Comparison of ENCODE assay signal across 8 mouse cellular contexts in genomic region chr11:94210191-94211086, GRCm38 (mm10). TPM values are rescaled to one million over a fixed set of nuclear protein-coding genes. Genes with fewer than 3 reads are reported as not detected.
DNase-seq lines count a peak whose midpoint lies in the region; ATAC-seq and TF ChIP-seq lines count a peak whose summit lies in the region.

No protein-coding gene starts in this region.

- peak overlapping the region; percentile 98 for H3K4me2 ChIP-seq in heart, embryonic 12.5 days
- H3K4me2 ChIP-seq in kidney, postnatal 0 days (ENCODE audit: low read length) = peak overlapping the region; percentile 81
- peak overlapping the region; percentile 99 for H3K4me2 ChIP-seq in liver, embryonic 11.5 days
- peak overlapping the region; percentile 94 for H3K4me2 ChIP-seq in stomach, embryonic 14.5 days (replicated peaks; ENCODE audit: low read depth, low read length)

- TF ChIP-seq CTCF in kidney, postnatal 0 days (IDR thresholded peaks at IDR 0.05; ENCODE audit: low read depth) = peak; percentile 9; the same call in 1 of the 2 replicates

- no peaks in the 10 kb centered on the region for H3K9me3 ChIP-seq in heart, embryonic 12.5 days (replicated peaks)
- H3K9me3 ChIP-seq in kidney, postnatal 0 days (replicated peaks; ENCODE audit: low read length) = no peaks in the 10 kb centered on the region
- no peaks in the 10 kb centered on the region for H3K9me3 ChIP-seq in liver, embryonic 11.5 days (ENCODE audit: control insufficient read depth, low read length)
- H3K9me3 ChIP-seq in stomach, embryonic 14.5 days (ENCODE audit: control insufficient read depth, low read depth, low read length) = no peaks in the 10 kb centered on the region

- DNase-seq in B cell, adult 2 months = peak; percentile 84 to 85
- peak; percentile 100 for DNase-seq in brain, adult 2 months (ENCODE audit: low read depth, low spot score)
- peak; percentile 96 for DNase-seq in kidney, postnatal 0 days (ENCODE audit: low spot score)
- peak; percentile 85 for DNase-seq in liver, embryonic 11.5 days (ENCODE audit: low spot score)
- peak; percentile 89 for DNase-seq in naive thymus-derived CD4-positive, alpha-beta T cell, adult 2 months (ENCODE audit: low read depth)

- H3K4me1 ChIP-seq in heart, embryonic 12.5 days (replicated peaks) = peaks cover 11% of the 10 kb centered on the region
- no peaks in the 10 kb centered on the region; the same call in 1 of the 2 replicates for H3K4me1 ChIP-seq in kidney, postnatal 0 days (replicated peaks; ENCODE audit: insufficient read depth, low read length)
- no peaks in the 10 kb centered on the region; the same call in 1 of the 2 replicates for H3K4me1 ChIP-seq in liver, embryonic 11.5 days (replicated peaks; ENCODE audit: control insufficient read depth, insufficient read depth, low read length)
- H3K4me1 ChIP-seq in stomach, embryonic 14.5 days (ENCODE audit: control insufficient read depth, insufficient read depth, low read length) = peaks cover 2% of the 10 kb centered on the region; the same call in 1 of the 2 replicates

- H3K4me3 ChIP-seq in heart, embryonic 12.5 days = peak overlapping the region; percentile 61
- peak overlapping the region; percentile 40 for H3K4me3 ChIP-seq in kidney, postnatal 0 days (replicated peaks; ENCODE audit: low read depth, low read length)
- peak overlapping the region; percentile 95 for H3K4me3 ChIP-seq in liver, embryonic 11.5 days (ENCODE audit: low read depth, low read length)
- H3K4me3 ChIP-seq in stomach, embryonic 14.5 days (ENCODE audit: low read depth, low read length) = peak overlapping the region; percentile 88

- H3K27ac ChIP-seq in heart, embryonic 12.5 days (ENCODE audit: poor library complexity, severe bottlenecking) = peak overlapping the region; percentile 99
- peak overlapping the region; percentile 95 for H3K27ac ChIP-seq in kidney, postnatal 0 days
- H3K27ac ChIP-seq in liver, embryonic 11.5 days (ENCODE audit: low read depth, low read length) = peak overlapping the region; percentile 99
- peak overlapping the region; percentile 98 for H3K27ac ChIP-seq in stomach, embryonic 14.5 days (ENCODE audit: low read length)

- H3K27me3 ChIP-seq in heart, embryonic 12.5 days (replicated peaks) = no peaks in the 10 kb centered on the region
- H3K27me3 ChIP-seq in kidney, postnatal 0 days (ENCODE audit: insufficient read depth, low read length) = no peaks in the 10 kb centered on the region
- no peaks in the 10 kb centered on the region for H3K27me3 ChIP-seq in liver, embryonic 11.5 days (replicated peaks; ENCODE audit: control insufficient read depth, insufficient read depth, low read length)
- H3K27me3 ChIP-seq in stomach, embryonic 14.5 days (ENCODE audit: control insufficient read depth, insufficient read depth, low read length) = no peaks in the 10 kb centered on the region

- under 1% methylated on average over 47 of the region's 56 CpGs for WGBS in heart, embryonic 12.5 days
- WGBS in kidney, postnatal 0 days = under 1% methylated on average over 49 of the region's 56 CpGs
- under 1% methylated on average over 53 of the region's 56 CpGs for WGBS in liver, embryonic 11.5 days
- under 1% methylated on average over 52 of the region's 56 CpGs for WGBS in stomach, embryonic 14.5 days

- ATAC-seq in erythroblast, adult 5-6 weeks (replicated peaks; ENCODE audit: low FRiP score, poor library complexity, severe bottlenecking) = peak; percentile 78
- peak; percentile 87 for ATAC-seq in heart, embryonic 12.5 days (ENCODE audit: insufficient number of reproducible peaks, low FRiP score)
- peak; percentile 79 for ATAC-seq in kidney, postnatal 0 days (replicated peaks; ENCODE audit: low FRiP score, low read depth)
- peak; percentile 78 for ATAC-seq in liver, embryonic 11.5 days (replicated peaks; ENCODE audit: low FRiP score)
- peak; percentile 82 for ATAC-seq in stomach, embryonic 14.5 days (ENCODE audit: insufficient number of reproducible peaks, insufficient read depth, low FRiP score, low read depth)

- H3K36me3 ChIP-seq in heart, embryonic 12.5 days = peaks cover 11% of the 10 kb centered on the region
- H3K36me3 ChIP-seq in kidney, postnatal 0 days (ENCODE audit: insufficient read depth, low read length) = 0 out of 2 replicates have a peak, but pooled peaks cover 9% of the 10 kb centered on the region
- peaks cover 9% of the 10 kb centered on the region; the same call in 1 of the 2 replicates for H3K36me3 ChIP-seq in liver, embryonic 11.5 days (ENCODE audit: control insufficient read depth, insufficient read depth, low read length)
- H3K36me3 ChIP-seq in stomach, embryonic 14.5 days (ENCODE audit: control insufficient read depth, insufficient read depth, low read length) = peaks cover 10% of the 10 kb centered on the region

- peak overlapping the region; percentile 87 for H3K9ac ChIP-seq in heart, embryonic 12.5 days
- peak overlapping the region; percentile 55 for H3K9ac ChIP-seq in kidney, postnatal 0 days (ENCODE audit: low read depth, low read length)
- peak overlapping the region; percentile 73 for H3K9ac ChIP-seq in liver, embryonic 11.5 days (ENCODE audit: low read depth, low read length)
- peak overlapping the region; percentile 42; the same call in 1 of the 2 replicates for H3K9ac ChIP-seq in stomach, embryonic 14.5 days (replicated peaks; ENCODE audit: low read depth, low read length)

RNA-seq across cellular contexts. Expression of gene Tob1, which starts 0.8 kb away (rescaled TPM):
- 3.5 and 6.1 TPM in 2 replicates for total RNA-seq in erythroblast, adult 5-6 weeks (2015; ENCODE audit: low replicate concordance)
- 5.3 and 7.5 TPM in 2 replicates for total RNA-seq in erythroblast, adult 5-6 weeks (2017; ENCODE audit: low replicate concordance)
- polyA plus RNA-seq in heart, embryonic 12.5 days (2016; fragmentation: Nextera tagmentation; extraction: Ambion mirVana) = 34.9 and 35.2 TPM in 2 replicates
- 55.2 and 56.6 TPM in 2 replicates for polyA plus RNA-seq in kidney, postnatal 0 days (2015; fragmentation: Nextera tagmentation; extraction: Ambion mirVana)
- 18.4 and 18.6 TPM in 2 replicates for polyA plus RNA-seq in liver, embryonic 11.5 days (2014; fragmentation: Nextera tagmentation; extraction: Ambion mirVana)
- polyA plus RNA-seq in stomach, embryonic 14.5 days (2014; fragmentation: Nextera tagmentation; extraction: Ambion mirVana) = 24.2 and 30.5 TPM in 2 replicates

RNA-seq across cellular contexts. Expression of gene Wfikkn2, which starts 35.4 kb away (rescaled TPM):
- total RNA-seq in erythroblast, adult 5-6 weeks (2015; ENCODE audit: low replicate concordance) = not detected in 2 replicates
- not detected in 2 replicates for total RNA-seq in erythroblast, adult 5-6 weeks (2017; ENCODE audit: low replicate concordance)
- 2.0 and 2.5 TPM in 2 replicates for polyA plus RNA-seq in heart, embryonic 12.5 days (2016; fragmentation: Nextera tagmentation; extraction: Ambion mirVana)
- polyA plus RNA-seq in kidney, postnatal 0 days (2015; fragmentation: Nextera tagmentation; extraction: Ambion mirVana) = 1.0 and 1.2 TPM in 2 replicates
- 0.36 and 0.38 TPM in 2 replicates for polyA plus RNA-seq in liver, embryonic 11.5 days (2014; fragmentation: Nextera tagmentation; extraction: Ambion mirVana)
- polyA plus RNA-seq in stomach, embryonic 14.5 days (2014; fragmentation: Nextera tagmentation; extraction: Ambion mirVana) = 1.3 and 1.6 TPM in 2 replicates

Comparison
In these comparisons a context has a peak if more than half of its experiments do, and no peak if none do; other contexts are left out.
1. Peak in every context shown above with its lines: DNase-seq, ATAC-seq, H3K4me3 ChIP-seq and H3K27ac ChIP-seq.
2. H3K4me3 ChIP-seq: peak in every context shown above with its lines; median percentile 95 in liver, embryonic 11.5 days; 88 in stomach, embryonic 14.5 days; 61 in heart, embryonic 12.5 days; 40 in kidney, postnatal 0 days.